Mouse (Mus musculus): ENCODE results near the gene Gp1bb.

DNA sequence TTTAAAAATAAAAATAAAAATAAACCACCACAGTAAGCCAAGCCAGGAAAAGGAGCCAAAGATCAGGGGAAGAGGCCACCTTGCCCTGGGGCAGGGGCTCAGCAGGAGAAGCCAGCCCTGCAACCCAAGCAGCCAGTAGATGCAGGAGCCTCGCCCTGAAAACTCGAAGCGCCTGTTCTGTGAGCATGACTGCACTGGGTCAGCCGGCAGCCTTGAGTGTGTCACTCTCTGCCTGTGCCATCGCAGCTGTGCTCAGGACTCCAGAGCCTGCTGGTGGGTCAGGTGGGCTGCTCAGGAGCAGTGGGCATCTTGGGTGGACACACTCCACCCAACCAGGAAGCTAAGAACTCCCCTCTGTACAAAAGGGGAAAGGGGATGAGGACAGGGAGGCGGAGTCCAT, 23.1 kb upstream of the Gp1bb start:
- TF ChIP-seq CTCF (IDR thresholded peaks at IDR 0.05; ENCODE audit: borderline replicate concordance, insufficient read depth, low read length) (no peak), POLR2A (IDR thresholded peaks at IDR 0.05; ENCODE audit: low read depth, low read length) (no peak)
